Mouse (Mus musculus): ENCODE measurements at regions not wholly inside any gene's neighbourhood (a gene's known extent, or its start where the extent isn't known, plus 50 kb on each side); places are given as distances from the start of the nearest gene placed in this dataset.

DNA sequence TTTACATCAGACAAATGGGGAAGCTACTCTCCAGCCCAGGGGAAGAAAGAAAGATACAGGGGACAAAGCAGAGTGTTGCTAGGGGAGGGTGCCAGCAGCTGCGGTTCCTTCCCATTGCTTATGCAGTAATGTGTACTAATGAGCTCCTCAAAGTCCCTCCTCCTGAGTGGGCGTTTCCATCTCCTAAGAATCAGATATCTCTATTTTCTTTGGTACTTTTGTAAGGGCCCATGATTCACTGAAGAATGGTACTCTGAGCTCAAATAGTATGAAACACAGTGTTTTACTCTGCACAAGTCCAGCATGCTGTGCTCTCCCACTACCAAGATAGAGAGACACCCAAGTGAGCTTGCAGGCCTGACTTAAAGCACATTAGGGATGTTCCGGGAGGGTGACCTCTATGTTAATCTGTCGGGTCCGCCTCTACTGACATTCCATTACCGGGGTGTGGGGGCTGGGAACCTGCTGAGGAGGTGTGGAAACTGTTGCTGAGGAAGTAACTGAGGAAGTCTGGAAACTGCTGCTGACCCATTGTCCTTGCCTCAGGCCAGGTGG lies 114.8 kb upstream of the Ttc29 start:
- Histone ChIP-seq H3K9ac (replicated peaks; ENCODE audit: low read depth, low read length) (no peak overlapping the region), H3K27me3 (ENCODE audit: control insufficient read depth, insufficient read depth, low read length) (no peaks in the 10 kb centered on the region), H3K27ac (ENCODE audit: low read length) (no peak overlapping the region), H3K4me2 (replicated peaks; ENCODE audit: low read depth, low read length) (no peak overlapping the region), H3K36me3 (ENCODE audit: control insufficient read depth, insufficient read depth, low read length) (no peaks in the 10 kb centered on the region), H3K4me3 (ENCODE audit: low read depth, low read length) (no peak overlapping the region), H3K9me3 (ENCODE audit: control insufficient read depth, low read depth, low read length) (no peaks in the 10 kb centered on the region), H3K4me1 (ENCODE audit: control insufficient read depth, insufficient read depth, low read length) (no peaks in the 10 kb centered on the region)
- no peak for ATAC-seq (ENCODE audit: insufficient number of reproducible peaks, insufficient read depth, low FRiP score, low read depth)
- 41% methylated on average over 6 of the region's 6 CpGs for WGBS

DNA sequence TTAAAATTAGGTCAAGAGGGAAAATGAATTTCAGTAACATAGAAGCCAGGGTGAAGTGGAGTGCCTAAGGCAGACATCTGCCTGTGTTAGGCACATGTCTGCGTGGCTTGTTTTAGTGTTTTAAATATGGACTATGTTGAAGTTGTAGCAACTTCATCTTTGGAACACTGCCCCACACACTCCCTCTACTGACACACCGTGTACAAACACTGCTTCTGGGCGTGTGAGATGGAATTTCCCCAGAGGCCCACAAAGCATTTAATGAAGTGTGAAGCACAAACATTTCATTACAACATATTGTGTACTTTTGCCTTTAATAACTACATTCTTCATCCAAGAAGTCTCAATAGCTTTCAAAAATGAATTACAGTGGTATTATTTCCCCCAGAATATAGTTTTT lies 114.0 kb upstream of the Ttc29 start:
- Histone ChIP-seq H3K4me2 (replicated peaks; ENCODE audit: low read depth, low read length) (no peak overlapping the region), H3K4me1 (ENCODE audit: control insufficient read depth, insufficient read depth, low read length) (no peaks in the 10 kb centered on the region), H3K4me3 (ENCODE audit: low read depth, low read length) (no peak overlapping the region), H3K27me3 (ENCODE audit: control insufficient read depth, insufficient read depth, low read length) (no peaks in the 10 kb centered on the region), H3K27ac (ENCODE audit: low read length) (no peak overlapping the region), H3K9ac (replicated peaks; ENCODE audit: low read depth, low read length) (no peak overlapping the region), H3K9me3 (ENCODE audit: control insufficient read depth, low read depth, low read length) (no peaks in the 10 kb centered on the region), H3K36me3 (ENCODE audit: control insufficient read depth, insufficient read depth, low read length) (no peaks in the 10 kb centered on the region)
- ATAC-seq (ENCODE audit: insufficient number of reproducible peaks, insufficient read depth, low FRiP score, low read depth), result no peak
- WGBS, result 66% methylated on average over 3 of the region's 3 CpGs

DNA sequence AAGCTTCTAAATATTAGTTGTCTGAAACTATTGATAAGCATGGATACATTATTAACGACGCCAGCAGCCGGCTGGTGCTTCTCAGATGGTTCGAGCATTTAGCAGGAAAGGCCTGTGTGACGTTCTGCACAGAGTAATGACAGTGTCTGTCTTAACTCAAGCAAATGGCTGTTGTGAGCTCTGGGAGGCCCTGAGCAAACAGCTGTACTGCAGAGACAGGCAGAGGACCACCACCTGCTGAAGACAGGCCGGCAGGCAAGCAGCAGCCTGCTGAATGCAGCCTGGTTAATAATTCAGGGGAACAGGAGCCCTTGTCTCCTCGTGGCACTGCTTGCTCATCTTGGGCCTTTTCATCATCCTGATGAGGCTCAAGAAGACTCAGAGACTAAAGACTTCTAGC lies 105.8 kb upstream of the Ttc29 start:
- WGBS, result 15% methylated on average over 7 of the region's 7 CpGs
- no peak overlapping the region for H3K9ac ChIP-seq (replicated peaks; ENCODE audit: low read depth, low read length)
- peak; percentile 79; the same call in 1 of the 2 replicates for ATAC-seq (ENCODE audit: insufficient number of reproducible peaks, insufficient read depth, low FRiP score, low read depth)

DNA sequence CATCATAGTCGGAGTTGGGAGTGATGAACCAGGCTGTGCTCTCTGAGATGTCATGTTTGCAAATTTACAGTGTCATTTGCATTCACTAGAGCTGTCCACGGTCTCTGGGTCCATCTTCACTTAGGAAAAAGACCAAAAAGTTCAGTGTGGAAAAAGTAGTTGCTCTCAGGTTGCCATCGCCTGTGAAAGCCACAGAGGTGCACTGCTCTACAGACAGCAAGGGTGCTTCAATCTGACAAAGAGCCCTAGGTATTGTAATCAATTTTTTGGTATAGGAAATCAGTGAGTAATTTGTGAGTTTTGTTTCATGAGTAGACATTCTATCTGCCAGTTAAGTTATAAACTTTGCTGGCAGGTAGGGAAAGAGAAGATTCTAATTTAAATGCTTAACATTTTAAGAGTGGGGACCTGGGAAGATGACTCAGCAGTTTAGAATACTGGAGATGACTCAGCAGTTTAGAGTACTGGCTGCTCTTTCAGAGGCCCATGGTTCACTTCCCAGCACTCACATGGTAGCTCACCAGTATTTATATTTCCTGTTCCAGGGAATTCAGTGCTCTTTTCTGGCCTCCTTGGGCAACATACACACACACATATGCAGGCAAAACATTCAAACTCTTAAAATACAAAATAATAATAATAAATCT lies 103.0 kb upstream of the Ttc29 start:
- H3K4me1 ChIP-seq (ENCODE audit: control insufficient read depth, insufficient read depth, low read length), result no peaks in the 10 kb centered on the region
- no peaks in the 10 kb centered on the region for H3K36me3 ChIP-seq (ENCODE audit: control insufficient read depth, insufficient read depth, low read length)
- H3K9ac ChIP-seq (replicated peaks; ENCODE audit: low read depth, low read length), result no peak overlapping the region
- WGBS, result 84% methylated on average over 3 of the region's 3 CpGs
- H3K27me3 ChIP-seq (ENCODE audit: control insufficient read depth, insufficient read depth, low read length), result no peaks in the 10 kb centered on the region
- no peak overlapping the region for H3K4me3 ChIP-seq (ENCODE audit: low read depth, low read length)
- H3K9me3 ChIP-seq (ENCODE audit: control insufficient read depth, low read depth, low read length), result no peaks in the 10 kb centered on the region
- no peak overlapping the region for H3K4me2 ChIP-seq (replicated peaks; ENCODE audit: low read depth, low read length)
- no peak overlapping the region for H3K27ac ChIP-seq (ENCODE audit: low read length)
- no peak for ATAC-seq (ENCODE audit: insufficient number of reproducible peaks, insufficient read depth, low FRiP score, low read depth)

More for the DNA sequence above, 105.8 kb upstream of the Ttc29 start:
- no peaks in the 10 kb centered on the region for H3K27me3 ChIP-seq (ENCODE audit: control insufficient read depth, insufficient read depth, low read length)
- H3K9me3 ChIP-seq (ENCODE audit: control insufficient read depth, low read depth, low read length), result no peaks in the 10 kb centered on the region
- no peaks in the 10 kb centered on the region for H3K36me3 ChIP-seq (ENCODE audit: control insufficient read depth, insufficient read depth, low read length)
- no peak overlapping the region for H3K4me3 ChIP-seq (ENCODE audit: low read depth, low read length)
- H3K4me2 ChIP-seq (replicated peaks; ENCODE audit: low read depth, low read length), result no peak overlapping the region
- H3K4me1 ChIP-seq (ENCODE audit: control insufficient read depth, insufficient read depth, low read length), result no peaks in the 10 kb centered on the region
- H3K27ac ChIP-seq (ENCODE audit: low read length), result no peak overlapping the region

DNA sequence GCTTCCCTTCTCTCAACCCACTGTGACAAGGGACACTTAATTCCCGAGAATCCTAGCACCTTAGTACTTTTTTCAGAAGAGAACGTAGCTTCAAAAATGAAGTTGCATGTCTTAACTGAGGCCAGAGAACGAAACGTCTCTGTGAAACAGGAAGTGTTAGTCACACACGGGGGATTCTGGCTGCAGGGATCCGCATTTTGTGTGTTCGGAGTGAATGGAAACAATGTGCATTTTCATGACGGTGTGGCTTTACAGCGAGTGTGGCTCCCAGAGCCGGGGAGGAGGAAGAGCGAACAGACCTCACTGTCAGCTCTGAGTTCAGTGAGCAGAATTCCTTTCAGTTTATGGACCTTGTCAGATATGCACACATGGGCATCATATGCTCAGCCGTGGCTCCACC lies 100.0 kb upstream of the Ttc29 start:
- Histone ChIP-seq H3K27me3 (ENCODE audit: control insufficient read depth, insufficient read depth, low read length) (no peaks in the 10 kb centered on the region), H3K36me3 (ENCODE audit: control insufficient read depth, insufficient read depth, low read length) (no peaks in the 10 kb centered on the region), H3K27ac (ENCODE audit: low read length) (no peak overlapping the region), H3K4me1 (ENCODE audit: control insufficient read depth, insufficient read depth, low read length) (no peaks in the 10 kb centered on the region), H3K4me2 (replicated peaks; ENCODE audit: low read depth, low read length) (no peak overlapping the region), H3K4me3 (ENCODE audit: low read depth, low read length) (no peak overlapping the region), H3K9ac (replicated peaks; ENCODE audit: low read depth, low read length) (no peak overlapping the region), H3K9me3 (ENCODE audit: control insufficient read depth, low read depth, low read length) (no peaks in the 10 kb centered on the region)
- 55% methylated on average over 12 of the region's 12 CpGs for WGBS
- no peak for ATAC-seq (ENCODE audit: insufficient number of reproducible peaks, insufficient read depth, low FRiP score, low read depth)

DNA sequence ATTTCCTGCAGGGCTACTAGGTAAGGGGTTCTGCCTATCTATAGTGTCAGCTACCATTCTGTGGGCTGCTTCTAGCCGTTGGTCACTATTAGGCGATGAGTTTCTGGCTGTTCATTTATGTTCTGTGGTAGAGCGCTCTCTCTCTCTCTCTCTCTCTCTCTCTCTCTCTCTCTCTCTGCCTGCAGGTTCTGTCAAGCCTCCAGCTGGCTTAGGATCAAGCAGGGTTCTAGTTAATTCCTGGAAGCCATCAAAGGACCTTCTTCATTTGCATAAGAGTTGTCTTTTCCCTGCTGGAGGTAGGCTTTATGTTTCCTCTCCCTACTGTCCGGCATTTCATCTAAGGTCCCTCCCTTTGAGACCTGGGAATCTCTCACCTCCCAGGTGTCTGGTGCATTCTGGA lies 98.6 kb upstream of the Ttc29 start:
- H3K4me2 ChIP-seq (replicated peaks; ENCODE audit: low read depth, low read length), result no peak overlapping the region
- no peaks in the 10 kb centered on the region for H3K27me3 ChIP-seq (ENCODE audit: control insufficient read depth, insufficient read depth, low read length)
- ATAC-seq (ENCODE audit: insufficient number of reproducible peaks, insufficient read depth, low FRiP score, low read depth), result no peak
- H3K4me1 ChIP-seq (ENCODE audit: control insufficient read depth, insufficient read depth, low read length), result no peaks in the 10 kb centered on the region
- H3K36me3 ChIP-seq (ENCODE audit: control insufficient read depth, insufficient read depth, low read length), result no peaks in the 10 kb centered on the region
- 43% methylated on average over 4 of the region's 4 CpGs for whole genome bisulfite sequencing
- H3K27ac ChIP-seq (ENCODE audit: low read length), result no peak overlapping the region
- H3K4me3 ChIP-seq (ENCODE audit: low read depth, low read length), result no peak overlapping the region
- H3K9me3 ChIP-seq (ENCODE audit: control insufficient read depth, low read depth, low read length), result no peaks in the 10 kb centered on the region
- H3K9ac ChIP-seq (replicated peaks; ENCODE audit: low read depth, low read length), result no peak overlapping the region

DNA sequence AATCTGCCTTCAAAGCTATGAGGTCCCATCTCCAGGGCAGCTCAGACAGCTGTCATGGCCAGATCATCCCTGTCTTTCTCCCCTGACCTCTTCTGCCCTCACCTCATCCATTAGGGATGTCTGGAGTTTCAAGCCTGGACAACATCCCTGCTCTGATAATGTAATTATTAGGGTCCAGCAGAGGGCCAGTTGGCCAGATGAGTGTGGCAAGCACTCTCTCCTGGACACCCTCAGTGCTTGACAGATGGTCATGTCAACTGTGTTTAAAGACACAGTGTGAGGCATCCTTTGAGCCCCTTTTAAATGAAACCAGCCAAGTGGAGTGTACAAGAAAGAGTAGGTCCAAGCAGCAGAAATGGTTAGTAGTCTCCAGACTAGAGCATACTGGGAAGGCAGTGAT lies 95.9 kb upstream of the Ttc29 start:
- Histone ChIP-seq H3K9me3 (ENCODE audit: control insufficient read depth, low read depth, low read length) (no peaks in the 10 kb centered on the region), H3K4me3 (ENCODE audit: low read depth, low read length) (no peak overlapping the region), H3K36me3 (ENCODE audit: control insufficient read depth, insufficient read depth, low read length) (no peaks in the 10 kb centered on the region), H3K9ac (replicated peaks; ENCODE audit: low read depth, low read length) (no peak overlapping the region), H3K27me3 (ENCODE audit: control insufficient read depth, insufficient read depth, low read length) (no peaks in the 10 kb centered on the region), H3K4me1 (ENCODE audit: control insufficient read depth, insufficient read depth, low read length) (no peaks in the 10 kb centered on the region), H3K27ac (ENCODE audit: low read length) (no peak overlapping the region), H3K4me2 (replicated peaks; ENCODE audit: low read depth, low read length) (no peak overlapping the region)
- no peak for ATAC-seq (ENCODE audit: insufficient number of reproducible peaks, insufficient read depth, low FRiP score, low read depth)

DNA sequence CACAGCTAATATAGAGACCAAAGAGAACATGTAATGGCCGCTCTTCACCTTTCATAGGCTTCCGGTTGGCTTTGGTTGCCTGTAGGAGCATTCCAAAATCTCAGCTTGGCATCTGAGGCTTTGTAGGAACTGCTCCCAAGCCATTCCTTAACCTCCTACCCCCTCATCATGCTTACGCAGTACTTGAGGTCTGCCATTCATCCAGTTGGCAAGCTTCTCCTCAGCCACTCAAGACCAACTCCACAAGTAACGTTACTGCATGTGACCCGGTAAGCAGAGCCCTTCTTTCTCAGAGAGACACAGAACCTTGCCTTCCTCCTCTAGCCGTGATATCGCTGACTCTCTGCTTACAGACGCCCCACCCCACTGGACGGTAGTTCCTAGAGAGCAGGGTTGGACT lies 94.6 kb upstream of the Ttc29 start:
- Histone ChIP-seq H3K36me3 (ENCODE audit: control insufficient read depth, insufficient read depth, low read length) (no peaks in the 10 kb centered on the region), H3K9me3 (ENCODE audit: control insufficient read depth, low read depth, low read length) (no peaks in the 10 kb centered on the region), H3K9ac (replicated peaks; ENCODE audit: low read depth, low read length) (no peak overlapping the region), H3K27ac (ENCODE audit: low read length) (no peak overlapping the region), H3K4me3 (ENCODE audit: low read depth, low read length) (no peak overlapping the region), H3K4me2 (replicated peaks; ENCODE audit: low read depth, low read length) (no peak overlapping the region), H3K27me3 (ENCODE audit: control insufficient read depth, insufficient read depth, low read length) (no peaks in the 10 kb centered on the region), H3K4me1 (ENCODE audit: control insufficient read depth, insufficient read depth, low read length) (no peaks in the 10 kb centered on the region)
- no peak for ATAC-seq (ENCODE audit: insufficient number of reproducible peaks, insufficient read depth, low FRiP score, low read depth)
- 78% methylated on average over 9 of the region's 9 CpGs for WGBS

DNA sequence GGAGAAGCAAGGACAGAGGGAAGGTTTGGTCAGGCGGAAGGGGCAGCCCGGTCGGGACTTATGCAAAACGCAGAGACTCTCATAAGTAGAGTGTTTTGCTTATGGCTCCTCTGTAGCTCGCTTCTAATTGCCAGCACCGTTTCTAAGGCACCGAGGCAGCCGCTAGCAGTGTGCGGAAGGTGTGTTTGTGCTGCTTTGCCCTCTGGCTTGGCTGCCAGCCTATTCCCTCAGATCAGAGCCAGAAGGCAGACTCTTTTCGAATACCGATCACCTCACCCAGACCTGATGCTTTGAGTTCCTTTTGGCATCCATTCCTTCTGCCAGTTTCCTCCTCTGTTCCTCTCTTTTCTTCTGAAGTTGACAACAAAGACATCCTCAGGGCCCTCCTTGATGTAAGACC lies 93.4 kb upstream of the Ttc29 start:
- Histone ChIP-seq H3K4me2 (replicated peaks; ENCODE audit: low read depth, low read length) (no peak overlapping the region), H3K9ac (replicated peaks; ENCODE audit: low read depth, low read length) (no peak overlapping the region), H3K4me3 (ENCODE audit: low read depth, low read length) (no peak overlapping the region), H3K4me1 (ENCODE audit: control insufficient read depth, insufficient read depth, low read length) (no peaks in the 10 kb centered on the region), H3K27me3 (ENCODE audit: control insufficient read depth, insufficient read depth, low read length) (no peaks in the 10 kb centered on the region), H3K9me3 (ENCODE audit: control insufficient read depth, low read depth, low read length) (no peaks in the 10 kb centered on the region), H3K36me3 (ENCODE audit: control insufficient read depth, insufficient read depth, low read length) (no peaks in the 10 kb centered on the region), H3K27ac (ENCODE audit: low read length) (no peak overlapping the region)
- ATAC-seq (ENCODE audit: insufficient number of reproducible peaks, insufficient read depth, low FRiP score, low read depth), result no peak
- WGBS, result 58% methylated on average over 11 of the region's 11 CpGs
